In the genomic region with DNA sequence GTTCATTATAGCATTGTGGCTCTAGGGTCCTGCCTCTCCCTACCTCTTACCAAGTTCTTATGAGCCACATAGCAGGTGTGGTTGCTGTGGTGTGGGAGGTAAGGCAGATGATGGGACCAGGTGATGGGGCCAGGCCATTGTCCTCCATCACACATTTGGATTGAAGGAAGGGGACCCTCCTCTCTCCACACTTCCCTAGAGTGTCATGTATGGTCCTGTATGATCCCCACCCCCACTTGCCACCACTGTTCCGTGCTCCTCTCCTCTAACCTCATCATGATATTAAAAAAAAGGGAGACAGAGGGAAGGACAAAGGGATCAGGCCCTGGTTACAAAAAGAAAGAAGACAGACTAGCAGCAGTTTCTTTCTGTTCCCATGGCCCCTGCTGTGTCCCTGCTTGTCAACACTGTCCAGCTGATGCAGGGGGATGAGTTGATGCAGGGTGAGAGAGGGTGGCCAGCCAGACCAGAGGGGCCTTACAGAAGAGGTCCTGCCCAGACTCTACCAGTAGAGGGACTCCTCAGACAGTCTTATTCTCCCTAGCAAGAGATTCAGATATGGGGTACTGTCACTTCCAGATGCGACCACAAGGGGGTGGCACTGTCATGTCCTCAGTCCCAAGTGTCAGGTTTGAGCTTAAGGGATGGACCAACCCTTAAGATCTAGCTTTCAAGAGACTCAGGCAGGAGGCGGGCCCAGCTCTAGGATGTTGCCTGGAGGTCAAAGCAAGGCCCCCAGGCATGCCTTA, we compare ENCODE assay signal across 8 mouse cellular contexts. TPM values are rescaled to one million over a fixed set of nuclear protein-coding genes. Genes with fewer than 3 reads are reported as not detected.
A peak's percentile ranks its signal among the peaks of the same experiment; 100 is the strongest.
DNase-seq lines count a peak whose midpoint lies in the region; ATAC-seq lines count a peak whose summit lies in the region.

No protein-coding gene starts in this region.

- H3K9me3 ChIP-seq in heart, embryonic 11.5 days (replicated peaks; ENCODE audit: control insufficient read depth, low read length): no peaks in the 10 kb centered on the region
- H3K9me3 ChIP-seq in kidney, embryonic 16.5 days (ENCODE audit: low read length): no peaks in the 10 kb centered on the region

- ATAC-seq in CD4-positive, CD25-positive, alpha-beta regulatory T cell, adult 4 months: peak; percentile 86
- ATAC-seq in erythroid progenitor cell, adult 5-6 weeks (replicated peaks; ENCODE audit: low FRiP score, poor library complexity, severe bottlenecking): peak; percentile 74
- 0 out of 2 replicates have a peak, but pooled peaks have one; percentile 29 for ATAC-seq in heart, embryonic 11.5 days (replicated peaks; ENCODE audit: insufficient number of reproducible peaks, low FRiP score, low TSS enrichment)
- ATAC-seq in kidney, embryonic 16.5 days (ENCODE audit: low FRiP score, low TSS enrichment): peak; percentile 53
- peak; percentile 68 for ATAC-seq in monocyte, adult 5-6 weeks (replicated peaks; ENCODE audit: insufficient number of reproducible peaks, low FRiP score, low TSS enrichment, poor library complexity, severe bottlenecking)

- H3K4me2 ChIP-seq in heart, embryonic 11.5 days: no peak overlapping the region
- no peak overlapping the region for H3K4me2 ChIP-seq in kidney, embryonic 16.5 days (replicated peaks; ENCODE audit: low read depth, low read length)

- no peak overlapping the region for H3K4me3 ChIP-seq in heart, embryonic 11.5 days (ENCODE audit: low read depth, low read length)
- H3K4me3 ChIP-seq in kidney, embryonic 16.5 days (ENCODE audit: low read length): no peak overlapping the region

- no peaks in the 10 kb centered on the region; the same call in 1 of the 2 replicates for H3K4me1 ChIP-seq in heart, embryonic 11.5 days (ENCODE audit: control insufficient read depth, insufficient read depth, low read length)
- H3K4me1 ChIP-seq in kidney, embryonic 16.5 days (ENCODE audit: insufficient read depth, low read length): no peaks in the 10 kb centered on the region

- H3K27ac ChIP-seq in heart, embryonic 11.5 days (ENCODE audit: low read depth, low read length): no peak overlapping the region
- no peak overlapping the region for H3K27ac ChIP-seq in kidney, embryonic 16.5 days (ENCODE audit: low read length)

- H3K9ac ChIP-seq in heart, embryonic 11.5 days (ENCODE audit: low read depth, low read length): no peak overlapping the region
- H3K9ac ChIP-seq in kidney, embryonic 16.5 days (replicated peaks; ENCODE audit: low read length): no peak overlapping the region

- no peaks in the 10 kb centered on the region for H3K36me3 ChIP-seq in heart, embryonic 11.5 days (ENCODE audit: control insufficient read depth, insufficient read depth, low read length)
- H3K36me3 ChIP-seq in kidney, embryonic 16.5 days (ENCODE audit: insufficient read depth, low read length): no peaks in the 10 kb centered on the region

- 35% methylated on average over 3 of the region's 3 CpGs for WGBS in heart, embryonic 11.5 days (ENCODE audit: insufficient replicate concordance)
- 34% methylated on average over 3 of the region's 3 CpGs for WGBS in kidney, embryonic 16.5 days

- peak; percentile 93 for DNase-seq in brain, adult 2 months (ENCODE audit: low read depth, low spot score)
- DNase-seq in liver: peak; percentile 79
- DNase-seq in spleen, postnatal 36 days (ENCODE audit: low spot score in 2 of 2): peak; percentile 56 to 72

- H3K27me3 ChIP-seq in heart, embryonic 11.5 days (ENCODE audit: control insufficient read depth, insufficient read depth, low read length): peaks cover 13% of the 10 kb centered on the region; the same call in 1 of the 2 replicates
- no peaks in the 10 kb centered on the region for H3K27me3 ChIP-seq in kidney, embryonic 16.5 days (ENCODE audit: insufficient read depth, low read length)

RNA-seq across cellular contexts. Expression of a gene that starts 4.9 kb away (rescaled TPM):
- polyA plus RNA-seq in CD4-positive, CD25-positive, alpha-beta regulatory T cell, adult 4 months (2017; shearing (Covaris generic)): not detected
- total RNA-seq in erythroid progenitor cell, adult 5-6 weeks (2015; ENCODE audit: low replicate concordance): not detected in 2 replicates
- total RNA-seq in erythroid progenitor cell, adult 5-6 weeks (2017; ENCODE audit: low replicate concordance): not detected in 2 replicates
- polyA plus RNA-seq in heart, embryonic 11.5 days (2014; fragmentation: Nextera tagmentation; extraction: Ambion mirVana): 0.24 TPM in 1 of 2 replicates, not detected in the other
- 0.78 and 0.99 TPM in 2 replicates for polyA plus RNA-seq in kidney, embryonic 16.5 days (2015; fragmentation: Nextera tagmentation; extraction: Ambion mirVana)
- 7.1 to 8.9 TPM (median 7.4 TPM) in 3 replicates for total RNA-seq in monocyte, adult 5-6 weeks (2017)

RNA-seq across cellular contexts. Expression of a gene that starts 37.9 kb away (rescaled TPM):
- polyA plus RNA-seq in CD4-positive, CD25-positive, alpha-beta regulatory T cell, adult 4 months (2017; shearing (Covaris generic)): under 1 TPM in 1 of 2 experiments, not detected in 1; 0.27 TPM
- 2.2 TPM in 1 of 2 replicates, not detected in the other for total RNA-seq in erythroid progenitor cell, adult 5-6 weeks (2015; ENCODE audit: low replicate concordance)
- total RNA-seq in erythroid progenitor cell, adult 5-6 weeks (2017; ENCODE audit: low replicate concordance): 3.3 TPM in 1 of 2 replicates, not detected in the other
- 8.4 and 10.6 TPM in 2 replicates for polyA plus RNA-seq in heart, embryonic 11.5 days (2014; fragmentation: Nextera tagmentation; extraction: Ambion mirVana)
- polyA plus RNA-seq in kidney, embryonic 16.5 days (2015; fragmentation: Nextera tagmentation; extraction: Ambion mirVana): 33.3 and 35.1 TPM in 2 replicates
- total RNA-seq in monocyte, adult 5-6 weeks (2017): 0.53 to 3.7 TPM (median 0.87 TPM) in 3 replicates

Comparison
In these comparisons a context has a peak if more than half of its experiments do, and no peak if none do; other contexts are left out.
1. ATAC-seq: peak in every context shown above with its lines; median percentile 86 in CD4-positive, CD25-positive, alpha-beta regulatory T cell, adult 4 months; 74 in erythroid progenitor cell, adult 5-6 weeks; 68 in monocyte, adult 5-6 weeks; 53 in kidney, embryonic 16.5 days; 29 in heart, embryonic 11.5 days.